In genomic region chr19:43857347-43857746, GRCm38 (mm10) we compare ENCODE assay signal across 15 mouse cellular contexts.
DNase-seq lines count a peak whose midpoint lies in the region; ATAC-seq and TF ChIP-seq lines count a peak whose summit lies in the region.
"Had no signal": no experiment of that assay in that cellular context is flagged by ENCODE, and none has a peak within 500 bp of the region (broad histone marks: within the 10 kb centered on the region; RNA-seq: fewer than 3 reads in every experiment).

No protein-coding gene starts in this region.

- peak; percentile 91 for ATAC-seq in frontal cortex, adult (ENCODE audit: low TSS enrichment)
- peak; percentile 70 for ATAC-seq in intestine, postnatal 0 days

- H3K9ac ChIP-seq in intestine, postnatal 0 days (ENCODE audit: low read depth, low read length), result no peak overlapping the region
- H3K9ac ChIP-seq: heart, embryonic 13.5 days; hindbrain, embryonic 12.5 days had no signal

- 65% methylated on average over 6 of the region's 6 CpGs for WGBS in intestine, postnatal 0 days

- H3K27me3 ChIP-seq in intestine, postnatal 0 days (replicated peaks; ENCODE audit: control insufficient read depth, insufficient read depth, low read length), result no peaks in the 10 kb centered on the region
- H3K27me3 ChIP-seq: heart, embryonic 13.5 days; hindbrain, embryonic 12.5 days had no signal

- no peaks in the 10 kb centered on the region for H3K9me3 ChIP-seq in intestine, postnatal 0 days (ENCODE audit: control insufficient read depth)
- H3K9me3 ChIP-seq: heart, embryonic 13.5 days had no signal

- peak; percentile 72 for TF ChIP-seq CTCF in intestine, postnatal 0 days (IDR thresholded peaks at IDR 0.05; ENCODE audit: low read depth)

- no peak for DNase-seq in frontal cortex, postnatal 25 days (ENCODE audit: low spot score in 2 of 2)
- DNase-seq in lung, postnatal 10 days, result peak; percentile 59
- no peak for DNase-seq in lung, postnatal 25 days (ENCODE audit: low spot score)
- peak; percentile 56 for DNase-seq in NIH3T3 (ENCODE audit: low read depth)
- no peak for DNase-seq in MN1 (ENCODE audit: low spot score)
- DNase-seq in right cerebral cortex, postnatal 36 days (ENCODE audit: low spot score in 2 of 2), result no peak
- DNase-seq: cerebellum, adult 9-10 months; kidney, adult 18-20 months; layer of hippocampus, adult 9-11 months; right cerebral cortex, postnatal 4 days had no signal

- no peak overlapping the region for H3K4me3 ChIP-seq in intestine, postnatal 0 days (ENCODE audit: low read depth, low read length)
- H3K4me3 ChIP-seq: forebrain, embryonic 10.5 days; heart, embryonic 13.5 days; hindbrain, embryonic 12.5 days had no signal

- peaks cover 86% of the 10 kb centered on the region for H3K36me3 ChIP-seq in intestine, postnatal 0 days (ENCODE audit: control insufficient read depth, insufficient read depth)

- no peak overlapping the region for H3K4me2 ChIP-seq in intestine, postnatal 0 days (replicated peaks; ENCODE audit: low read depth)
- H3K4me2 ChIP-seq: heart, embryonic 13.5 days; hindbrain, embryonic 12.5 days had no signal

- H3K27ac ChIP-seq in intestine, postnatal 0 days (ENCODE audit: low read depth, low read length), result no peak overlapping the region
- H3K27ac ChIP-seq: forebrain, embryonic 10.5 days; heart, embryonic 13.5 days; hindbrain, embryonic 12.5 days had no signal

- H3K4me1 ChIP-seq in intestine, postnatal 0 days (replicated peaks; ENCODE audit: control insufficient read depth, insufficient read depth, low read length), result no peaks in the 10 kb centered on the region
- H3K4me1 ChIP-seq: forebrain, embryonic 10.5 days; hindbrain, embryonic 12.5 days had no signal

Comparison
In these comparisons a context has a peak if more than half of its experiments do, and no peak if none do; other contexts are left out.
1. DNase-seq: peak in lung, postnatal 10 days (single experiment) and NIH3T3 (single experiment); none in frontal cortex, postnatal 25 days (0 of 2), lung, postnatal 25 days (single experiment), MN1 (single experiment) and right cerebral cortex, postnatal 36 days (0 of 2).